Mouse (Mus musculus) embryonic facial prominence, embryonic 14.5 days (tissue): Measurements from ENCODE around the gene Fam89b. TPM values are rescaled to one million over a fixed set of nuclear protein-coding genes. Genes with fewer than 3 reads are reported as not detected.

ENCODE experiments used
- ATAC-seq: fragments of 200-750 bp; cut with Nextera tagmentation; 2 replicates; pipeline ENCODE4 v1.8.0; 2017; ENCODE audit warnings: low read depth, moderate number of reproducible peaks, moderate TSS enrichment
- DNase-seq: peaks from one replicate; pipeline ENCODE4 v3.0.0-alpha.2; 2015; ENCODE audit warnings: low spot score
- H3K27ac ChIP-seq: fragments of 300-500 bp; sonication (generic); replicated peaks from 2 replicates; pipeline ENCODE4 v1.5.1; 2014; ENCODE audit warnings: low read depth, mild to moderate bottlenecking, low read length, moderate library complexity
- H3K27me3 ChIP-seq: fragments of 300-500 bp; sonication (generic); replicated peaks from 2 replicates; pipeline ENCODE4 v1.6.1; 2014; ENCODE audit warnings: low read length; ENCODE audit not compliant: control insufficient read depth, insufficient read depth
- H3K36me3 ChIP-seq: fragments of 300-500 bp; sonication (generic); 2 replicates; pipeline ENCODE4 v1.6.1; 2014; ENCODE audit warnings: low read length, mixed read lengths; ENCODE audit not compliant: control insufficient read depth, insufficient read depth
- H3K4me1 ChIP-seq: fragments of 300-500 bp; sonication (generic); 2 replicates; pipeline ENCODE4 v1.6.1; 2014; ENCODE audit warnings: antibody characterized with exemption, low read length; ENCODE audit not compliant: control insufficient read depth, insufficient read depth
- H3K4me2 ChIP-seq: fragments of 300-500 bp; sonication (generic); 2 replicates; pipeline ENCODE4 v1.6.1; 2014; ENCODE audit warnings: low read depth, mild to moderate bottlenecking, low read length, moderate library complexity, mixed read lengths
- H3K4me3 ChIP-seq: fragments of 300-500 bp; sonication (generic); 2 replicates; pipeline ENCODE4 v1.5.1; 2014; ENCODE audit warnings: low read depth, mild to moderate bottlenecking, low read length
- H3K9ac ChIP-seq: fragments of 300-500 bp; sonication (generic); 2 replicates; pipeline ENCODE4 v1.6.1; 2014; ENCODE audit warnings: low read depth, mild to moderate bottlenecking, low read length, moderate library complexity, mixed read lengths
- H3K9me3 ChIP-seq: fragments of 300-500 bp; sonication (generic); 2 replicates; pipeline ENCODE4 v1.6.1; 2016; ENCODE audit warnings: low read length; ENCODE audit not compliant: control insufficient read depth
- whole genome bisulfite sequencing: fragments of 180-500 bp; shearing (Covaris S2); extraction: QIAGEN DNeasy Blood & Tissue Kit; methylation state at CpG from one replicate; pipeline ENCODE4 v1.1.7; 2014; 5-methylcytosine and 5-hydroxymethylcytosine counted together
- microRNA-seq: library from miRNA; unstranded; fragments of <30 nt; microRNA quantifications from one replicate; pipeline ENCODE4, GENCODE M21; 2016; ENCODE audit warnings: borderline number of aligned reads
- polyA plus RNA-seq: library from polyadenylated mRNA; unstranded; fragments of >200 nt; fragmentation: Nextera tagmentation; extraction: Ambion mirVana; gene quantifications from 2 replicates; pipeline ENCODE4 v1.2.1, GENCODE M21; 2014

The Fam89b gene
- polyA plus RNA-seq, 1 experiment from 2014 or later: 101 TPM

DNA sequence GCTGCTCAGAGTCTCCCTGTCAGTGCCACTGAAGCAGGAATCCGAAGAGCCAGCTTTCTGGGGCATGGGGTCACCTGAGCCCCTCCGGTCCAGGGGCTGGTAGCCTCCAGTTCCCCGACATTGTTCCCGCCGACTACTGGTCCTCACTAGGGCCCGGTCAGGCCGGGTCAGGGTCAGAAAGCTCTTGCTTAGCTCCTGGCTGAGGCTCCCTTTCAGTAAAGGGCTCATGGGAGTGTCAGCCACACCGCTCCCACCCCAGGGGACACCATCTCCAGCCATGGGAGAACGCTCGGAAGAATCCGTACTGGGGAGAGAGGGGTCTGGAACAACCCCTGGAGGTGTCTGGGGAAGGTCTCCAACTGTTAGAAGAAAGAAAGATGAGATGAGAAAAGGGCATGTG is 43.6 kb downstream of the Fam89b start:
- no peak overlapping the region for H3K27ac ChIP-seq

DNA sequence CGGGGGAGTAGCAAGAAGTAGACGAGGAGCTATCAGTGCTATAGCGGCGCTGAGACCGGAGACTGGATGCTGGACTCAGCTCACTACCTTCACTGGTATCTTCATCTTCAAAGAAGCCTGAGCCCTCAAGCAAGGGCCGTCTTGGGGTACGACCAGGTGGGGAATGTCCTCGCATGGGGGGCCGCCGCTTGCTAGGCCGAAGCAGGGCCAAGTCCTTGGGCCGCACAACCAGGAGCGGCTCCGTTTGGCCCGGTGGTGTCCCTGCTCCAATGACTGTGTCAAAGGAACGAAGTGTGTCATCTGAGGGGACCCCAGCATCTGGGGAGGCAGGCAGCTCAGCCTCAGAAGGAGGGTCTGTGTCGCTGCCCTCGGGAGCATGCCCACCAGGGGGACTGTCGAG is 44.0 kb downstream of the Fam89b start:
- Histone ChIP-seq H3K4me3 (no peak overlapping the region), H3K4me2 (no peak overlapping the region), H3K36me3 (peaks cover 61% of the 10 kb centered on the region), H3K9me3 (no peaks in the 10 kb centered on the region), H3K27me3 (no peaks in the 10 kb centered on the region), H3K9ac (no peak overlapping the region), H3K4me1 (peaks cover 3% of the 10 kb centered on the region), H3K27ac (no peak overlapping the region)
- no peak for ATAC-seq
- 95% methylated on average over 16 of the region's 19 CpGs for WGBS
- DNase-seq: no peak

More for the DNA sequence above, 43.6 kb downstream of the Fam89b start:
- WGBS: 91% methylated on average over 11 of the region's 11 CpGs
- no peaks in the 10 kb centered on the region for H3K9me3 ChIP-seq
- no peak for DNase-seq
- peaks cover 60% of the 10 kb centered on the region for H3K36me3 ChIP-seq
- H3K27me3 ChIP-seq: no peaks in the 10 kb centered on the region
- no peak overlapping the region for H3K4me3 ChIP-seq
- no peak overlapping the region for H3K4me2 ChIP-seq
- H3K9ac ChIP-seq: no peak overlapping the region
- peaks cover 7% of the 10 kb centered on the region for H3K4me1 ChIP-seq
- no peak for ATAC-seq

DNA sequence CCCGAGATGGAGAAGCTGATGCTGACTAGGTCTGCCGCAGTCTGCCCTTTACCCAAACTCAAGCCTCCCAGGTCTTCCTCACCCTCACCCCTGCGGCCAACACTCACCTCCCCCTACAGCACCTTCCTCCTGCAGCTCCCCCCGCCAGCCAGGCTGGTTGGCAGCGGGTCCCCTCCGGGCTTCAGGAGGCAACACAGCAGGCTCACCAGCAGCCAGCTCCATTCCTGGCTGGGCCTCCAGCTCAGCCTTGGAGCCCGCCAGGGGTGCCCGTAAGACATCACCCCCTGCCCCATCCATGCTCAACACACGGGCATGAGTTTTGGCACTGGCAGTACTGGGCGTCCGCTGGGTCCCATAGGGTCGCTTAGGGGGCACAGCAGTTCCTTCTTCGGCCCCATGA is 44.5 kb downstream of the Fam89b start:
- H3K36me3 ChIP-seq: peaks cover 65% of the 10 kb centered on the region

DNA sequence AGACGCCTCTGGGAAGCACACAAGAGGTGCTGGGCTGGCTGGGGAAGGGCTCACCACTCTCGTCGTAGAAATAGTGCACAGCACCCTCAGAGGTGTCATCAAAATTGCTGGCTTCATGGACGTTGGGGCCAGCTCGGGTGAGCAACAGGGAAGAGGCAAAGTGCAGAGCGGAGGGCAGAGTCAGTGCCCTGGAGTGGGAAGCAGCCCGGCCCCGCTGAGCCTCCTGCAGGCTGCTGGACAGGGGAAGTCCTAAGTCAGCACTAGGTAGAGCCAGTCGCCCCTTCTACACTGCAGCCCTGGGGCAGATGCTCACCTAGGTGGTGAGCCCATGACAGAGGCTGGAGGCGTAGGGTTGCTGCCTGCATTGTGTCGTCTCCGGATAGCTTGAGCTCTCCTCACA is 45.2 kb downstream of the Fam89b start:
- H3K4me3 ChIP-seq: no peak overlapping the region
- 80% methylated on average over 7 of the region's 12 CpGs for WGBS

More for the DNA sequence above, 44.5 kb downstream of the Fam89b start:
- H3K4me2 ChIP-seq: no peak overlapping the region
- DNase-seq (no peak), ATAC-seq (no peak)
- no peaks in the 10 kb centered on the region for H3K27me3 ChIP-seq
- WGBS: 93% methylated on average over 13 of the region's 13 CpGs
- no peaks in the 10 kb centered on the region; the same call in 1 of the 2 replicates for H3K4me1 ChIP-seq
- no peak overlapping the region for H3K4me3 ChIP-seq
- H3K27ac ChIP-seq: no peak overlapping the region
- H3K9ac ChIP-seq: no peak overlapping the region
- H3K9me3 ChIP-seq: no peaks in the 10 kb centered on the region

DNA sequence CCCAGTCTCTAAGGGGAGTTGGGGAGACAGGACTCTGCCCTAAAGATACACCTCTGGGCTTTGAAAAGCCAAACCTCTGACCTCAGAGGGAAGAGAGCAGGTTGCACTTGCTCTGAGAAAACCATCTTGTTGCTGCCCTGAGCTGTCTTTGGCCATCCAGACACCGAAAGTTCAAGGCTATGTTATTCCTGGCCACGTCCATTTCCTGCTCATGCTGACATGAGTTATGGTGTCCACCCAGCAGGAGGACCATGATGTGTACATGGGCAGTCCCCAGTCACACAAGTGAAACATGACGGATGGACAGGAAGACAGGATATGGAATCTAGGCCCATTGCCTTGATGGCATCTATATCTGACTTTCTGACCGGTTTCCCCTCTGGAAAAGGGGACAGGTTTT is 49.0 kb downstream of the Fam89b start:
- WGBS: 85% methylated on average over 4 of the region's 4 CpGs
- ATAC-seq (no peak), DNase-seq (no peak)
- Histone ChIP-seq H3K9me3 (no peaks in the 10 kb centered on the region), H3K36me3 (peaks cover 92% of the 10 kb centered on the region), H3K4me1 (no peaks in the 10 kb centered on the region), H3K9ac (no peak overlapping the region), H3K4me2 (no peak overlapping the region), H3K4me3 (no peak overlapping the region), H3K27ac (no peak overlapping the region), H3K27me3 (no peaks in the 10 kb centered on the region)

More for the DNA sequence above, 45.2 kb downstream of the Fam89b start:
- H3K4me2 ChIP-seq: no peak overlapping the region
- DNase-seq: no peak
- H3K36me3 ChIP-seq: peaks cover 73% of the 10 kb centered on the region
- H3K27me3 ChIP-seq: no peaks in the 10 kb centered on the region
- no peaks in the 10 kb centered on the region for H3K9me3 ChIP-seq
- no peak overlapping the region for H3K27ac ChIP-seq
- H3K4me1 ChIP-seq: no peaks in the 10 kb centered on the region; the same call in 1 of the 2 replicates
- no peak for ATAC-seq
- no peak overlapping the region for H3K9ac ChIP-seq

Small RNA genes lying within 50 kb of the gene (microRNA-seq; reads per million reads assigned to microRNA genes)
- not detected for gene Mir6987

Other genes starting within 250 kb of the Fam89b start
- gene Mus81, start 241.3 kb downstream of the Fam89b start, polyA plus RNA-seq: 38.0 and 39.6 TPM in 2 replicates
- 2,353 and 2,499 TPM in 2 replicates for gene Cfl1, start 239.2 kb downstream of the Fam89b start, polyA plus RNA-seq
- gene 1700020D05Rik, start 225.9 kb downstream of the Fam89b start, polyA plus RNA-seq: not detected in 2 replicates
- gene Snx32, start 219.1 kb downstream of the Fam89b start, polyA plus RNA-seq: 10.7 and 13.2 TPM in 2 replicates
- gene Ovol1, start 169.0 kb downstream of the Fam89b start, polyA plus RNA-seq: 6.1 and 6.4 TPM in 2 replicates
- 3.3 and 3.8 TPM in 2 replicates for gene Ap5b1, start 161.6 kb downstream of the Fam89b start, polyA plus RNA-seq
- 94.8 and 110 TPM in 2 replicates for gene Rnaseh2c, start 127.8 kb downstream of the Fam89b start, polyA plus RNA-seq
- gene Kat5, start 119.4 kb downstream of the Fam89b start, polyA plus RNA-seq: 24.7 and 32.5 TPM in 2 replicates
- gene Rela, start 92.2 kb downstream of the Fam89b start, polyA plus RNA-seq: 49.2 and 52.9 TPM in 2 replicates
- 24.4 and 26.6 TPM in 2 replicates for gene Sipa1, start 65.9 kb downstream of the Fam89b start, polyA plus RNA-seq
- 18.9 and 23.3 TPM in 2 replicates for gene Map3k11, start 40.9 kb downstream of the Fam89b start, polyA plus RNA-seq
- 24.1 and 32.1 TPM in 2 replicates for gene Pcnx3, start 40.7 kb downstream of the Fam89b start, polyA plus RNA-seq
- gene Kcnk7, start 25.3 kb downstream of the Fam89b start, polyA plus RNA-seq: 0.34 and 1.7 TPM in 2 replicates
- 34.2 and 43.4 TPM in 2 replicates for gene Ehbp1l1, start 3.3 kb downstream of the Fam89b start, polyA plus RNA-seq
- 59.2 and 68.0 TPM in 2 replicates for gene Ltbp3, start 11.3 kb upstream of the Fam89b start, polyA plus RNA-seq
- 78.3 and 79.8 TPM in 2 replicates for gene Scyl1, start 41.8 kb upstream of the Fam89b start, polyA plus RNA-seq
- 20.6 and 25.8 TPM in 2 replicates for gene Frmd8, start 145.6 kb upstream of the Fam89b start, polyA plus RNA-seq
- gene Slc25a45, start 148.2 kb upstream of the Fam89b start, polyA plus RNA-seq: 2.8 and 3.0 TPM in 2 replicates
- 1.4 and 2.0 TPM in 2 replicates for gene Tigd3, start 164.5 kb upstream of the Fam89b start, polyA plus RNA-seq
- gene Dpf2, start 183.4 kb upstream of the Fam89b start, polyA plus RNA-seq: 124 and 143 TPM in 2 replicates
- 14.0 and 16.2 TPM in 2 replicates for gene Cdc42ep2, start 195.2 kb upstream of the Fam89b start, polyA plus RNA-seq
- gene Pola2, start 234.5 kb upstream of the Fam89b start, polyA plus RNA-seq: 59.1 and 65.2 TPM in 2 replicates